Mouse (Mus musculus) erythroblast, embryonic 14.5 days (primary cell): Measurements from ENCODE around the gene Msto1.

ENCODE experiments used
- GATA1 ChIP-seq: IDR thresholded peaks from 2 replicates; pipeline ENCODE4 v1.6.1; 2012; ENCODE audit warnings: low read length, inconsistent platforms, mixed read lengths
- TAL1 ChIP-seq: IDR thresholded peaks from 3 replicates; pipeline ENCODE4 v1.6.1; 2012; ENCODE audit warnings: low read length, inconsistent platforms, mixed read lengths

- TF ChIP-seq TAL1 = no peak
- no peak for TF ChIP-seq GATA1
Observed at GRCm38 (mm10) chr3:88914384-88914810, 598 bp upstream of the Msto1 start.
